Mouse (Mus musculus): ENCODE measurements around the gene Pik3ap1. TPM values are rescaled to one million over a fixed set of nuclear protein-coding genes. Genes with fewer than 3 reads are reported as not detected.

The Pik3ap1 gene
- polyA plus RNA-seq, 1 experiment from 2014 or later: 5.7 TPM

- Histone ChIP-seq H3K27ac (ENCODE audit: low read length) (peak overlapping the region; percentile 98), H3K27me3 (replicated peaks; ENCODE audit: control insufficient read depth, insufficient read depth, low read length) (no peaks in the 10 kb centered on the region), H3K4me1 (ENCODE audit: control insufficient read depth, insufficient read depth, low read length) (peaks cover 27% of the 10 kb centered on the region), H3K4me3 (ENCODE audit: low read length) (peak overlapping the region; percentile 95), H3K9me3 (ENCODE audit: control insufficient read depth, low read length) (no peaks in the 10 kb centered on the region), H3K9ac (ENCODE audit: low read depth, low read length) (peak overlapping the region; percentile 96), H3K36me3 (ENCODE audit: control insufficient read depth, insufficient read depth, low read length) (no peaks in the 10 kb centered on the region), H3K4me2 (ENCODE audit: low read depth, low read length) (peak overlapping the region; percentile 60)
- 4% methylated on average over 51 of the region's 51 CpGs for WGBS
- ATAC-seq: peak; percentile 90
Observed at GRCm38 (mm10) chr19:41262712-41263629, 121.9 kb downstream of the Pik3ap1 start.

DNA sequence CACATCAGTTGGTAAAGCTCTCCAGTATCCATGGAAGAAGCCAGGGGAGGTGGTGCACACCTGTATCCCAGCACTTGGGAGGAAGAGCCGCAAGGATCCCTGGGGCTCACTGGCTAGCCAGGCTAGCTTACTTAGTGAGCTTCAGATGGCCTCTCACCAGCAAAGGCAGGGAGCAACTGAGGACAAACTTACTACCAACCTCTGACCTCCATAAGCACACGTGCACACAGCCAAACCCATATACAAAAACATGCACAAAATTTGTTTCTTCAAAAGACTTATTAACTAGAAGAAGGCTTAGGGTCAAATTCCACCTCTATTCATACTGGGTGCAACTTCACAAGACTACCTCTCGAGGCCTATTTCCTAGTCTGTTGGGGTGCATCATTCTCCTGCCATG, 124.2 kb downstream of the Pik3ap1 start:
- Histone ChIP-seq H3K4me1 (ENCODE audit: control insufficient read depth, insufficient read depth, low read length) (peaks cover 27% of the 10 kb centered on the region), H3K27ac (ENCODE audit: low read length) (peak overlapping the region; percentile 24; the same call in 1 of the 2 replicates), H3K4me2 (ENCODE audit: low read depth, low read length) (0 out of 2 replicates have a peak overlapping the region, but pooled peaks have one; percentile 10), H3K9me3 (ENCODE audit: control insufficient read depth, low read length) (no peaks in the 10 kb centered on the region), H3K9ac (ENCODE audit: low read depth, low read length) (no peak overlapping the region), H3K27me3 (replicated peaks; ENCODE audit: control insufficient read depth, insufficient read depth, low read length) (no peaks in the 10 kb centered on the region), H3K4me3 (ENCODE audit: low read length) (peak overlapping the region; percentile 6; the same call in 1 of the 2 replicates), H3K36me3 (ENCODE audit: control insufficient read depth, insufficient read depth, low read length) (no peaks in the 10 kb centered on the region)
- ATAC-seq: no peak
- WGBS: 65% methylated on average over 3 of the region's 3 CpGs

- H3K9me3 ChIP-seq (ENCODE audit: control insufficient read depth, low read length): no peaks in the 10 kb centered on the region
- WGBS: 75% methylated on average over 6 of the region's 6 CpGs
Observed at GRCm38 (mm10) chr19:41259256-41259655, 125.6 kb downstream of the Pik3ap1 start.

GRCm38 (mm10) chr19:41258707-41259106, 126.2 kb downstream of the Pik3ap1 start:
- no peaks in the 10 kb centered on the region for H3K36me3 ChIP-seq (ENCODE audit: control insufficient read depth, insufficient read depth, low read length)
- no peaks in the 10 kb centered on the region for H3K27me3 ChIP-seq (replicated peaks; ENCODE audit: control insufficient read depth, insufficient read depth, low read length)
- no peak overlapping the region for H3K4me3 ChIP-seq (ENCODE audit: low read length)
- no peak overlapping the region for H3K4me2 ChIP-seq (ENCODE audit: low read depth, low read length)
- peaks cover 27% of the 10 kb centered on the region for H3K4me1 ChIP-seq (ENCODE audit: control insufficient read depth, insufficient read depth, low read length)
- 41% methylated on average over 2 of the region's 2 CpGs for WGBS
- H3K9ac ChIP-seq (ENCODE audit: low read depth, low read length): no peak overlapping the region
- H3K27ac ChIP-seq (ENCODE audit: low read length): no peak overlapping the region
- ATAC-seq: no peak
- no peaks in the 10 kb centered on the region for H3K9me3 ChIP-seq (ENCODE audit: control insufficient read depth, low read length)

More at GRCm38 (mm10) chr19:41259256-41259655, 125.6 kb downstream of the Pik3ap1 start:
- Histone ChIP-seq H3K4me2 (ENCODE audit: low read depth, low read length) (no peak overlapping the region), H3K4me3 (ENCODE audit: low read length) (no peak overlapping the region), H3K4me1 (ENCODE audit: control insufficient read depth, insufficient read depth, low read length) (peaks cover 27% of the 10 kb centered on the region), H3K27ac (ENCODE audit: low read length) (no peak overlapping the region), H3K36me3 (ENCODE audit: control insufficient read depth, insufficient read depth, low read length) (no peaks in the 10 kb centered on the region), H3K27me3 (replicated peaks; ENCODE audit: control insufficient read depth, insufficient read depth, low read length) (no peaks in the 10 kb centered on the region), H3K9ac (ENCODE audit: low read depth, low read length) (no peak overlapping the region)
- no peak for ATAC-seq

- Histone ChIP-seq H3K4me2 (ENCODE audit: low read depth, low read length) (no peak overlapping the region), H3K36me3 (ENCODE audit: control insufficient read depth, insufficient read depth, low read length) (no peaks in the 10 kb centered on the region), H3K9ac (ENCODE audit: low read depth, low read length) (no peak overlapping the region), H3K9me3 (ENCODE audit: control insufficient read depth, low read length) (no peaks in the 10 kb centered on the region), H3K4me3 (ENCODE audit: low read length) (no peak overlapping the region), H3K27ac (ENCODE audit: low read length) (no peak overlapping the region), H3K27me3 (replicated peaks; ENCODE audit: control insufficient read depth, insufficient read depth, low read length) (no peaks in the 10 kb centered on the region), H3K4me1 (ENCODE audit: control insufficient read depth, insufficient read depth, low read length) (peaks cover 3% of the 10 kb centered on the region; the same call in 1 of the 2 replicates)
- ATAC-seq: no peak
- 78% methylated on average over 5 of the region's 5 CpGs for WGBS
Observed at GRCm38 (mm10) chr19:41254584-41254983, 130.3 kb downstream of the Pik3ap1 start.

GRCm38 (mm10) chr19:41248968-41249367, 135.9 kb downstream of the Pik3ap1 start:
- no peak overlapping the region for H3K4me2 ChIP-seq (ENCODE audit: low read depth, low read length)
- peaks cover 5% of the 10 kb centered on the region; the same call in 1 of the 2 replicates for H3K4me1 ChIP-seq (ENCODE audit: control insufficient read depth, insufficient read depth, low read length)
- H3K9me3 ChIP-seq (ENCODE audit: control insufficient read depth, low read length): no peaks in the 10 kb centered on the region
- H3K4me3 ChIP-seq (ENCODE audit: low read length): no peak overlapping the region
- H3K36me3 ChIP-seq (ENCODE audit: control insufficient read depth, insufficient read depth, low read length): peaks cover 5% of the 10 kb centered on the region; the same call in 1 of the 2 replicates
- H3K9ac ChIP-seq (ENCODE audit: low read depth, low read length): no peak overlapping the region
- WGBS: 57% methylated on average over 4 of the region's 4 CpGs
- no peak overlapping the region for H3K27ac ChIP-seq (ENCODE audit: low read length)
- no peak for ATAC-seq
- no peaks in the 10 kb centered on the region for H3K27me3 ChIP-seq (replicated peaks; ENCODE audit: control insufficient read depth, insufficient read depth, low read length)

- H3K27me3 ChIP-seq (replicated peaks; ENCODE audit: control insufficient read depth, insufficient read depth, low read length): no peaks in the 10 kb centered on the region
- WGBS: 87% methylated on average over 3 of the region's 3 CpGs
- H3K4me2 ChIP-seq (ENCODE audit: low read depth, low read length): no peak overlapping the region
- H3K9me3 ChIP-seq (ENCODE audit: control insufficient read depth, low read length): no peaks in the 10 kb centered on the region
- peaks cover 5% of the 10 kb centered on the region; the same call in 1 of the 2 replicates for H3K4me1 ChIP-seq (ENCODE audit: control insufficient read depth, insufficient read depth, low read length)
- H3K27ac ChIP-seq (ENCODE audit: low read length): no peak overlapping the region
- no peak for ATAC-seq
- no peak overlapping the region for H3K9ac ChIP-seq (ENCODE audit: low read depth, low read length)
- peaks cover 5% of the 10 kb centered on the region; the same call in 1 of the 2 replicates for H3K36me3 ChIP-seq (ENCODE audit: control insufficient read depth, insufficient read depth, low read length)
- no peak overlapping the region for H3K4me3 ChIP-seq (ENCODE audit: low read length)
Observed at GRCm38 (mm10) chr19:41248271-41248670, 136.6 kb downstream of the Pik3ap1 start.

DNA sequence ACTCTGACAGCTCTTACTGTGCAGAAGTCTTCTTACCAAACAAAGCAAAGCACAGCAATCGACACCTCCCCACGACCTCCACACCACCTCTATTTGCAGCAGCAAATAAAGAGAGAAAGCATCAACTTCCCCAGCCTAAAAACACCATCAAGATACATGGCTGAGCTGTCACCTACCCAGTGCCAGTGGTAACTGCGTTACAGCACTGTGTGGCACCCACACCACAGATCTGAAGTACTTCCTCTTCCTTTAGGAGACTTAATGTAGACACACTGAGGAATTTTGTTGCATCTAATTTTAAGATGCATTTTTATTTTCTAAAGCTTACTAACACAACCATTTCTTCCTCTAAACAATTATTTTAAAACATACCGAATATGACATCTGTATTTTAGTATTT, 138.6 kb downstream of the Pik3ap1 start:
- no peak for ATAC-seq
- Histone ChIP-seq H3K4me1 (ENCODE audit: control insufficient read depth, insufficient read depth, low read length) (peaks cover 5% of the 10 kb centered on the region; the same call in 1 of the 2 replicates), H3K9me3 (ENCODE audit: control insufficient read depth, low read length) (no peaks in the 10 kb centered on the region), H3K36me3 (ENCODE audit: control insufficient read depth, insufficient read depth, low read length) (peaks cover 6% of the 10 kb centered on the region; the same call in 1 of the 2 replicates), H3K27ac (ENCODE audit: low read length) (no peak overlapping the region), H3K4me2 (ENCODE audit: low read depth, low read length) (no peak overlapping the region), H3K9ac (ENCODE audit: low read depth, low read length) (no peak overlapping the region), H3K4me3 (ENCODE audit: low read length) (no peak overlapping the region), H3K27me3 (replicated peaks; ENCODE audit: control insufficient read depth, insufficient read depth, low read length) (no peaks in the 10 kb centered on the region)
- WGBS: 85% methylated on average over 4 of the region's 4 CpGs

DNA sequence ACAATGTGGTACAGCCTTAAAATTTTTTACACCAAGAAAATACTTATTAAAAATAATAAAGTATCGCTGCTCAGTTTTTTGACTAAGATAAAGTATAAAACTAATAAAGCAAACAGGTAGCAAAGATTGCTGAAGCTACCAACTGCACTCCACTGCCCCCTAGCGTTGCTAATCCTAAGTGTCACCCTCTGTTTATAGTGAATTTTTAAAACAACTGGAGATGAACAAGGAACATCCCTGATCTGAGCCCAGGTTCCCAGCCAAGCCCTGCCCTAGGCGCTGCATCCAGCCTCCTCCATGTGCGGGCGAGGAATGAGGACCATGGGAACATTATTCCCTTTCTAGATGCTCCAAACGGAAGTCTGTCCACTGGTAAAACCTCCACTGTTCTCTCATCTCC, 140.3 kb downstream of the Pik3ap1 start:
- no peak overlapping the region for H3K9ac ChIP-seq (ENCODE audit: low read depth, low read length)
- peaks cover 5% of the 10 kb centered on the region; the same call in 1 of the 2 replicates for H3K4me1 ChIP-seq (ENCODE audit: control insufficient read depth, insufficient read depth, low read length)
- no peak overlapping the region for H3K4me3 ChIP-seq (ENCODE audit: low read length)
- H3K9me3 ChIP-seq (ENCODE audit: control insufficient read depth, low read length): no peaks in the 10 kb centered on the region
- H3K36me3 ChIP-seq (ENCODE audit: control insufficient read depth, insufficient read depth, low read length): peaks cover 18% of the 10 kb centered on the region
- WGBS: 73% methylated on average over 6 of the region's 6 CpGs
- no peak overlapping the region for H3K4me2 ChIP-seq (ENCODE audit: low read depth, low read length)
- ATAC-seq: no peak
- H3K27me3 ChIP-seq (replicated peaks; ENCODE audit: control insufficient read depth, insufficient read depth, low read length): no peaks in the 10 kb centered on the region
- H3K27ac ChIP-seq (ENCODE audit: low read length): no peak overlapping the region

Data from intestine, embryonic 16.5 days (tissue).